Mouse (Mus musculus): Measurements from ENCODE around the gene Ephx1.

GRCm38 (mm10) chr1:180966542-180966941 lies 54.2 kb downstream of the Ephx1 start:
- TF ChIP-seq CTCF (IDR thresholded peaks at IDR 0.05; ENCODE audit: insufficient read depth, low read depth, low read length) (no peak), POLR2A (IDR thresholded peaks at IDR 0.05; ENCODE audit: insufficient read depth, low read depth, low read length) (no peak)
